Mouse (Mus musculus): ENCODE measurements around the gene Fam76b.
"Not testable (repeated sequence)": the region's sequence is repeated elsewhere in the genome, so short reads cannot be mapped to it uniquely, and the experiment has no call there.

Fam76b gene

DNA sequence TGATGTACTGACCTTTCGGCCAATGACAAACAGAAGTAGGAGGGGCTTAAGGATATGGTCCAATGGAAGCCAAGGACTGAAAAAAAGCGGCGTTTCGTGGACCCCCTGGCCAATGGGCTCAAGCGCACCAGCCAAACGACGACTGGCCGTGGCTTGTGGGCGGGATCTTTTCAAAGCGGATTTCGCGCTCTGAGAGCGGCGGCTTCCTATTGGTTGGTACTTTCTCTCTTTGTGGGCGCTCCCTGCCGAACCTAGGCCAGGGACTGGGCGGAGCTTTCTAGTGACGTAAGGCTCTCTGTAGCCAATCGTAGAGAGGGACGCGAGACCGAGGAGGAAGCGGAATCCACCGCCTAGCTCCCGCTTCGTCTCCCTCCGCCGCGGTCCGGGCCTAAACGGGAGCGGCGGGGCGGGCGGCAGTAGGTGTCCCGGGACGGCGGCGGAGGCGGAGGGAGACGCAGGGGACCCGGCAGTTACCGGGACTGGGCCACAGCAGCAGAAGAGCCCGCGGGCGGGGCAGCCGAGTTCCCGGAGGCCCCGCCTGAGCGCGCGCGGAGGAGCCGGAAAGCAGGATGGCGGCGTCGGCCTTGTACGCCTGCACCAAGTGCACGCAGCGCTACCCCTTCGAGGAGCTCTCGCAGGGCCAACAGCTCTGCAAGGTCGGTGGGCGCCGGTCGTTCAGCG lies at the start of gene Fam76b:
Fam76b (plus strand) TSS at position 311 of the 681 bp plus-strand sequence.
- DNase-seq, result peak; percentile 100

DNA sequence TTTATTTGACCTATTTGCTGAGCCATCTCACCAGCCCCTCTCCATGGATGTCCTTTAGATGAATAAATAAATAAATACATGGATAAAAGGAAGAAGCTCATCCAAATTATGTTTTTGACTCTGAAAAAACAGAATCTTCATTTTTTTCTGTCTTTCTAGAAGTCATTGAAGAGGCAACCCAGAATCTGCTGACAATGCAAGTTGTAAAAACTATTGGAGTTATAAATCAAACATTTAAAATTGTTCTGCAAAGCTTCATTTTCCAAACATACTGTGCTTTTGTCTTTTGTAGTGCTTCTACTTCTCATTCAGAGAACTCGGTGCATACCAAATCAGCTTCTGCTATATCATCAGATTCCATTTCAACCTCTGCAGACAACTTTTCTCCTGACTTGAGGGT lies 45.5 kb upstream of the Fam76b start:
- DNase-seq, result no peak

DNA sequence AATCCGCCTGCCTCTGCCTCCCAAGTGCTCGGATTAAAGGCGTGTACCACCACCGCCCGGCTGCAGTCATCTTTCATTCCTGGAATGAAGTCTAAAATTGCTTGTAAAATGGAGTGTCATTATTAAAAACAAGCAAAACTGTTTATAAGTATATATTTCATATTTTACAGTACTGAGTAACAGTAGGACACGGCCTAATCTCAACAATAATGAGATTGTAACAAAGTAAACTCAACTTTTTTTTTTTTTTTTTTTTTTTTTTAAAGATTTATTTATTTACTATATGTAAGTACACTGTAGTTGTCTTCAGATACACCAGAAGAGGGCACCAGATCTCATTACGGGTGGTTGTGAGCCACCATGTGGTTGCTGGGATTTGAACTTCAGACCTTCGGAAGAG lies 36.7 kb upstream of the Fam76b start:
- DNase-seq, result not testable (repeated sequence)

DNA sequence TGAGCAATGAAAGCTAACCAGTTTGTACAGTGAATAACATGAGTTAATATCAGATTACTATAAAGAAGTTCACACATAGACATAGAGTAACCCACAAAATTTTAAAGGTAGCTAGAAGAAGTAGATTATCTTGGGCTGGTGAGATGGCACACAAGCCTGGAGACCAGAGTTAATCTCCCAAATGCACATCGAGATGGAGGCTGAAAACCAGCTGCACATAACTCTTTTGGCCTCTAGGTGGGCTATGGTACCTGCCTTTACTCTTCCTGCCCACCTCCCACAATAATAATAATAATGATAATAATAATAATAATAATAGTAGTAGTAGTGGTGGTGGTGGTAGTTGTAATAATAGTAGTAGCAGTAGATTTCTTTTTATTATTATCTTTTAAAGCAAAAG lies 33.2 kb upstream of the Fam76b start:
- no peak for DNase-seq

DNA sequence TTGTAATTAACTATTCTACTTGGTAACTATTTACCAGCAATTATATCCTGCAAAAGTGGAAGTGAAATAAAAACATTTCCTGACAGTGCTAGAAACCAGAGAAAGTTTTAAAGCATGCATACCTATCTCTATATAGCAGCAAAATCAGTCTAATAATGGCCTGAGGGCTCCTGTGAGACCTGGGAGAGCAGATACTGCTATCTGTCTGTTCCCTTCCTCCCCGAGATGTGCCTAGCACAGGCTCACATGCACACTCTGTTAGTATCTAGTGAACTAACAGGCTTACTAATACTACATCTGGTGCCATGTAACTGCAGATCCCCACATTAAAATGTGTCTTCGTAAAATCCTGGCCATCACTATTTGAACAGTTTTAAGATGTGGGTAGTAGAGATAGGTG lies 32.8 kb upstream of the Fam76b start:
- no peak for DNase-seq

DNA sequence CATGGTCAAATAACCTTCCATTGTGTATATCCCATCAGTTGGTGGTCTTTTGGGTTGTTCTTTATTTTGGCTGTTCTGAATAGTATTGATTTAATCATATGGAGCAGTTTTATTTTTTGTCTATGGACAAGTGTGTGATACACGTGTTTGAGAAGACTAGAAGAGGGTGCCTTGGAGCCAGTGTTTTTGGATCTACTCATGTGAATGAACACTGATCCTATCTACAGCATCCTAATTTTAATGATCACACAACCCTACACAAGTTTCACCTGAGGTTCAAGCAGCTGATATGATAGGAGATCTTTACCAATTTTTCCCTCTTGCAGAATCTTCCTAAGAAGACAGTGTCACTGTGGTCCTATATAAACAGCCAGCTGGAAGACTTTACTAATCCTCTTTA lies 23.0 kb upstream of the Fam76b start:
- no peak for DNase-seq

DNA sequence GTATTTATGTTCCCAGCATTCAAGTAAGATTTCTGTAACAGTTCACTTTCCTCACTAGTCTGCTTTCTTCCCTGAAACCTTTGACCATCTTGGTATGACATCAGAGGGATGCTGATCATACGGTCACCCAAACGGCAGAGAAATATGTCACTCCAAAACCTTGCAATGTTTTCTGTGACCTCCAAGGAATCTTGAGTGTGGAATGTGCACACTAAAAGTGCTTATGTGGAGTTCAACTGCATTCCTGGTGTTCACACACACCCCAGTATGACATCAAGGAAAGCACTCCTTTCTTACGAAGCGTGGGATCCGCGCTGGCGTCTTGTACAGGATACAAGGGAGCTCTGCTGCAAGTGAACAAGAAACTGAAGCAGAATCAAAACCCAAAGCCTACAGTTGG lies 20.7 kb upstream of the Fam76b start:
- DNase-seq, result no peak

DNA sequence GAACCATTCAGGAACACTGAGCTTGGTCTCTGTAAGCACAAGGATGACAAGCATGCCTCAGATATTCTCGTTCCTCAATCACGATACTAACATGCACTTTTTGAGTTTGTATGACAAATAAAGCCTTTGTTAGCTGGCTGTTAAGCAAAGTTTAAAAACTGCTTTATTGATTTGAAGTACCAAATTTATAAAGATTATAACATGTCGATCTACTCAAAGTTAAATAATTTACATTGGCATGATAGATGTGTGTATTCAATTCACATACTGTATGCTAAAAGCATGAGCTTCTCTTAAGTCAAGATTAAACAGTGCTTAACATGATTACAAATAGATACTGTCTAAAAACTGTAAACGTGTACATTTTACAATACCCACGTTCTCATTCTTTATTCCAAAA lies 19.9 kb upstream of the Fam76b start:
- no peak for DNase-seq

DNA sequence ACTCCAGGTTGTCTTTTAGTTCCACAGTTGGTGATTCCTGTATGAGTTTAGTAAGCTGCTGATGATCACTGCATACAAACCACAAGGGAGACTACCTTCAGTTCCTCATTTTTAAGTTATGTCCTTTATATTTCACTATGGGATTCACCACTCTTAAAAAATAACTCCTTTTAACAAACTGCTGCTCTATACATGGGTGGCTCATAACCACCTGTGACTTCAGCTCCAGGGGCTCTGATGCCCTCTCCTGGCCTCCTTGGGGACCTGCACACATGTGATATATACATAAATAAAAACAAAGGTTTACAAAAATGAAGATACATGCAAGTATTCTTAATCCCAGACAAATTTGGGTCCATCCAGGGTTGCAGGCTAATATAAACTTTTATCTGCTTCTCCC lies 17.6 kb upstream of the Fam76b start:
- no peak for DNase-seq

DNA sequence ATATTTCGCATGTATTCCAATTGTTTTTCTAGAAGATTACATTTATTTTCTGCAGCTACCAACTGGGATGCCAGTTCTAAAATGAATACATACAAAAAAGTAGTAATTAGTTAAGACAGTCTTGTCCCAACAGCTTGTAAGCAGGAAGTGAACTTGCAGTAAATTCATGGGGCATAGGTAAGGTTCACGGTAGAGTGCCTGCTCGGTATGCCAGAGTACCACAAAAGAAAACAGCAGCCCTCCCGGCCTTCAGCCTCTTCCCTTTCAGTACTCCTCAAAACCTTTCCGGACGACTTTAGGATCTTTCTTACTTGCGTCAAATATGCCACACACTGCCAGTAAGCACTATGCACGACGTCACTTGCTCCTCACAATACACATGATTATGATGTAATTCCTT lies 9.1 kb upstream of the Fam76b start:
- DNase-seq, result no peak

DNA sequence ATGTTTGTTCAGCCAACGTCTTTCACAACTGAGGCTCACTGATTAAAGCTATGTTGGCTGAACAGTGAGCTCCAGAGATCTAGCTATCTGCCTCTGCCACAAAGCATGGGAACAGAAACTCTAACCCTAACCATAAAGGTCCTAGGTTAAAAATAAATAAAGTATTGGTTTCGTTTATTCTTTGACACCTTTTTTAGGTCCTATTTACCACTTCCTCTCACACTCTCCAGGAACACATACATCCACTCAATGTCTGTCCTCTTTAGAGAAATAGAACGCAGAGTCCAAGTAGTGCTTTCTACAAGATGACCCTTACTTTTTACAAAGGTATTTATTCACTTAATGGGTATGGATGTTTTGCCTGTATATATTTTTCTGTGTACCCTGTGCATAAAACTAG lies 6.7 kb upstream of the Fam76b start:
- DNase-seq, result no peak

DNA sequence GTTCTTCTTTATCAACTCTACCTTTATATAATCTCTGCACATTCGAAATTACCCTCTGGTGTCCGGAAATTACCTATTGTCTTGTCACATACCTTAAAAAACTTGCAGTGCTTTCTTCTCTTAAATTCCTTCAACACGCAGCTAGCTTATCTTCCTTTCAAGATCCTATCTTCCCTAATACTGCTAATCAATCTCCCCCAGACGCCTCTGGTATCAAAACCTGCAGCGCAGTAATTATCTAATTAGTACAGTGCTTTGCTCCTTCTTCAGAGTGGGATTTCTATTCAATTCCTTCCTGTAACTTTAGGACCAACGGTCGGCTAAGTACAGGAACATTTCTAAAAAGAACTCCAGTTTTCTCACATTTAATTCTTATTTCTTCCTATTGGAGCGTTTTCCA lies 1.6 kb upstream of the Fam76b start:
- DNase-seq, result no peak

DNA sequence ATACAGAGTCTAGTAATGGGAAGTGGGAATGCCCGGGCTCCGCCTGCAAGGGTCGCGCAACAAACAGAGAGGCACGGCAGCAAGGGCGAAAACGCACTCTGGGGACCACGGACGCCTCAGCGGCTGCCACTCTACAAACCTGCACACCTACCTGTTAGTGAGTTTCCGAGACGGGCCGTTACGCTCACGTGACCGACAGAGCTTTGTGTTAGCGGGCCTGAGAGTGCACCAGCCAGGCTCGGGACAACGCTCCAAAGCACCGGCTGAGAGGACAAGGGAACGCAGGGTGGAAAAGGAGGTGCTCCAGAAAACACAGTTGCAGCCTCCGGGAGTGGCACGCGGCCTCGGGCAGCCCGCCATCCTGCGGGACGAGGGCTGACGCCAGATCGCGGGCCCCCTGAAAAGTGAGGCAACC lies 1.1 kb upstream of the Fam76b start:
- peak; percentile 73 for DNase-seq

DNA sequence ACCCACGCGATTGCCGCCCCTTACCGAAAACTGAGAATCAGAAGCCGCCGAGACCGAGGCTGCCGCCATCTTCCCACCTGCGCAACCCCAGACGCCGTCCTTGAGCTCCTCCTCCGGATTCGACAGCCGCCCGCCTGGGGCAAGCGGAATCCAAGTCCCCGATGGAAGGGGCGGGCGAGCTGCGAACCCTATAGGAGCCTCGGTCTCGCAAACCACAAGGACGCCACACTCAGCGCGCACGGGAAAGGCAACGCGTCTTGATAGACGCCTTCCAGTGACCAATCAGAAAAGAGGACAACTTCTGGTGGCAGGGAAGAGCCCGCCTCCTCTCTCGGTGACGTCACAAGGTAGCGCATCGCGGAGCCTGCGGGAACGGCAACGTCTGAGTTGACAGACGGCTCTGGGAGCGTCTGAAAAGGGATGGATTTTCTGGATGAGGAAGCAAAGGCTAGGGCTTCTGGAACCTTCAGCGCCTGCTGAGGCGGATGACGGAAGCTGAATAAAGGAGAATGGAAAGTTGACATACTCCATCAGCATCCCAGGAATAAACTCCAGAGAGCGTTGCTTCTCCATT lies 597 bp upstream of the Fam76b start, which contains the start of gene Cep57:
Cep57 (minus strand) TSS at position 276 of the 574 bp plus-strand sequence.
- peak; percentile 100 for DNase-seq

DNA sequence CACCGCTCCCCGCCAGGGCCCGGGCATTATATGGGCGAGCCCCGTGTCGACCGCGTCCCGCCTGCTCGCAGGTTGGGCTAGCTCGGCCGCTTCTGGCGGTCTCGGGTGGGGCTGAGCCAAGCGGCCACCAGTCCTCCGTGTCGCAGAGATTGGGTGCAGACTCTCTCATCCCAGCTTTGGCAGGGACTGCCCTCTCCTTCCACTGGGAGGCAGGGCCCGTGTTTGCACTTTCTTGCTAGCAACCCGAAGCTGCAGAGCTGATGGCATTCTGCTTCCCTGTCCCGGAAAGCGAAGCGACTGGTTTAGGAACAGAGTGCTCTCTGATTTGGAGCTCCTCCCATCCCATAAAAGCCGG lies 548 bp downstream of the Fam76b start:
- no peak for DNase-seq

DNA sequence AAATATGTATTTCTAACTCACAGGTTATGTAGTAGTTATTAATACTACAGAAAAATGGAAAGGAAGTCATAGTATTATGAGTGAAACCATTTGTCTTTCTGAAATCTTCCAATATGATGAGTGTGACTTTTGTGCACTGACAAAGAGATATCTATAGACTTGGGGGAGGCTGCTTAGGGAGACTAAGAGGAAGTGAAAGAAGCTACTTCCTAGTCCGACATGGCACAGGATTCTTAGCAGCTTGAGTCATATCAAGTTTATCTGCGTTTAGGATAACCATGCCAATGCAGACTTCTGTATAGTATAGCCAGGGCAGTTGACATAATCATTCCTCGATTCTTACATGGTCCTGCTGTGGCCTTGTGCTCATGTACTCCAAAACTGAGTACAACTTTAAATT lies 7.7 kb downstream of the Fam76b start:
- no peak for DNase-seq

DNA sequence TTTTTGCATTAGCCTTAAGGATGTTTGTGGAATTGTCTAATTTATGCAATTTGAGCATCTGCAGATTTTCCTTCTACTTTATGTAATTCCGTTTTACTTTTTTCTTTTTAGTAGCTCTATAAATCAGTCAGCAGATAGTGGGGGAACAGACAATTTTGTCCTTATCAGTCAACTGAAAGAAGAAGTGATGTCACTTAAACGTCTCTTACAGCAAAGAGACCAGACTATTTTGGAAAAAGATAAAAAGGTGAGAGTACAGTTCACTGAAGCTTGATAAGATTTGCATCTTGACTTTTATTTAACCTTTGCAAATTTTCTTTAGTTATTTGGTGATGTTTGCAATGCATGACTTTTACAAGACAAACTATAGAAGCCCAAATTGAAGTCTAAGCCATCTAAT lies 9.2 kb downstream of the Fam76b start:
- DNase-seq, result no peak

DNA sequence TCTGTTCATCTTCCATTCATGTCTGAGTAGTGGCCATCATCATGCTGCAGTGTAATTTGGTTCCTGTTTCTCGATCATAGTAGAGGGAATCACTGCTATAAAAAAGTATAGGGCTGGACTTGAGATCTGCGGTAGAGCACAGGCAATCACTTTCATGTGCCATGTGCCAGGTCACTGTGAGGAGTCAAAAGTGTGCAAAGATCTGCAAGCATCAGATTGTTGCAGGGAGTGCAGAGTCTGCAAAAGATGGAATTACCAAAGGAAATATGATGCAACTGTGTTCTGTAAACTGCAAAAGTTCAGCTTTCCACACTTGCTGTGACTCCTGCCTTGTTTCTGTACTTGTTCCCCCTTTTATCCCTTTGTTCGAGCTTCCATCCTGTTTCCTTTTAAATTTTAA lies 20.1 kb downstream of the Fam76b start:
- no peak for DNase-seq

DNA sequence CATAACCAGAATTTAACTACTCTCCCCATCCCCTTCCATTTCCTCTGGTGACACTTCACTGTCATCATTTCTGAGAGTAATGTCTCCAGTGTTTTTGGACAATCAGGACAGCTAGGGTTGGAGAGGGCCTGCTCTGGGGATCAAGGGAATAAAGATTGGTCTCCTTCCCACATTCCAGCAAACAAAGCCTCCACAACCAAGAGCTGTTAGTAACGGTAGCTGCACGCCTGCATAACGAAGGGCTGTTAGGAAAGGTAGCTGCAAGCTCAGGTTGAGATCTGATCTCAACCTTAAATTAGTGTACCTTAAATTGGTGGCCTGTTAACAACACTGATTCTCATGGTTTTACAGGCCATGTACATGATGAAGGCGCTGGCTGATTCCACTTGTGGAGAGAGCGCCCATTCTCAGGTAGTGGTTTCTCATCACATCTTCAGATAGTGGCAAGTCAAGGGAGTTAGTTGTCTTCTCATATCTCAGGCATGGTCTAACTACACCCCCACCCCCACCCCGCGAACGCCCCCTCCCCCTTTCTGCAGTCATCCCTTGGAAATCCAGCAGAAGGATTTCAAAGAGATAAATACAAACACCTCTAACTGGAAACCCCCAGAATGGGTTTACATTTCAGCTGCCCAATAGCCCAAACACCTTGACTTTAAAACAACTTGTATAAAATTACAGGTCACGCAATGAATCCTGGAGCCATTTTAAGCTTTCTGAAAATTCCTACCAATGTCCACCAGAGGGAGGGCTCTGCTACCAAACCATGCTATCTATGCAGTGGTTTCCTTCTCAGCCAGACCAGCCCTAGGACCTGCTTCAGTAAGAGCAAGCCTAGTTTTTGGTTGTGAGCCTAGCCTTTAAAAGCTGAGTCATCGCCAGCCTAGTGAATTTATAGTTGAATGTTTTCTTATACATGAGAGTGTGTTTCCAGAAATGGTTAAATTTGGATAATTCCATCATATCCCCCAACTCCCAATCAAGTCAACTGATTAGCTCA lies 21.3 kb downstream of the Fam76b start:
- DNase-seq, result peak; percentile 65

DNA sequence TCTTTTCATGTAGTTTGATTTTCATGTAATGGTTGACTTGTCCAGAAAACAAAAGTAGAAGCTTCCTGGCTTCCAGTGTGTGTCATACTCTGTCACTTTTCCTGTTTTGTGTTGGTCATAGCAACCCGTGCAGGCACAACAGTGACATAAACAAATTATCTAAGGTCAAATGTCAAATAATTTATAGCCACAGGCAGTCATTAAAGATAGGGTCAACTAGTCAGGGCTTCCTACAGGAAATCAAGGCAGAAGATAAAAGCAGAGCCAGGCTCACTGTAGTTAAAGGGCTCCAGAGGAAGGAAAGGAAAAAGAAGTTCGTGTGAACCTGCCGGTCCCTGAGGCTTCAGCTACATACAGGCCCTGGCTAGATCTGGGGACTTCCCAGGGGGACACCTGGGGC lies 26.4 kb downstream of the Fam76b start:
- no peak for DNase-seq

DNA sequence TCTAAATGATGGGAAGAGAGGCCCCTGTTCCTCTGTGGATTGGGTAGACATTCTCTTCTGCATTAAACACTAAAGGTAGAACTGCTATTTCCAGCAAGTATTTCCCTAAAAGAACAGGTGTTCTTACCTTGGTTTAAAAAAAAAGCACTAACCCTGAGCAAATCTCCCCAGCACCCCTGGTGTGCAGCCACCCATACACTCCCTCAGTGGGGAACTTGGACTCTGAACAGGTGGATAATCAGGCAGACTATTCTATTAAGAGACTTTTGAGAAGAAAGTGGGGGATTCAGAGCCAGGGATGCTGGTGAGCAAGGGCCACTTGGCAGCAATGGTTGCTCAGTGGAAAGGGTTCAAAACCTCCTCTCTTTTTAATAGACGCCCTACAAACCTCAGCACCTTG lies 28.7 kb downstream of the Fam76b start:
- DNase-seq, result no peak

DNA sequence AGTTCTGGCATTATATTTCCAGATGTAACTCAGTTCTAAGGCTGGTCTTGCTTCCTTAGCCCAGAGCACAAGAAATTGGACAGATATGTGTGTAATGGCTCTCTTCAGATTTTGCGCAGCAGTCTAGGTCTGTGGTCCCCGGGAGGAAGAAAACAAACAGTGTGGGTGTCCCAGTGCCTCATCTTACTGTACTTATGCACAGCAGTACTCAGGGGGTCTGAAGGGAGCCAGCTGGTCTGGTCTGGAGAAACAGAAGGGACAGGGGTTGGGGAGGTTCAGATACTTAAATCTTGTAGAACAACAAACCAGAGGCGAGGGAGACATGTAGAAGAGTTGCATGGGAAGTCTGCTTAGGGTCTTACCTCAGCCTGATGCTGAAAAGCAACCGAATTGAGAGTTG lies 29.3 kb downstream of the Fam76b start:
- no peak for DNase-seq

DNA sequence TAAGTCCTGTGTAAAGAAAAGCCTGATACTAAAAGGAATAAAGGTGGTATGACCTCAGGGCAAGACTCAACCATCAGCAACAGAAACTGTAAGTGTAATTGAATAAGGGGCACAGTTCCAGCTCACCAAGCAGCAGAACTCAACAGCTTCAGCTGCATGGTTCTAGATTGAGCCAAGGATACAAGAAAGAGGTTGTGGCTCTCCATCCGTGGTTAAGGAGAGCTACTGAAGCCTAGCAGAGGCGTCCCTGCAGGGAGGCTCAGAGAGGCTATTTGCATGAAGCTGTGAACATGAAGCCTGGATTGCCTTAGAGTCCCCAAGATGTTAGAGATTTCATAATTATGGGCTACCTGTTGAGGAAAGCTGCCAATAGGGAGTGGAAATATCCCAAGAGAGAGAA lies 40.1 kb downstream of the Fam76b start:
- no peak for DNase-seq

DNA sequence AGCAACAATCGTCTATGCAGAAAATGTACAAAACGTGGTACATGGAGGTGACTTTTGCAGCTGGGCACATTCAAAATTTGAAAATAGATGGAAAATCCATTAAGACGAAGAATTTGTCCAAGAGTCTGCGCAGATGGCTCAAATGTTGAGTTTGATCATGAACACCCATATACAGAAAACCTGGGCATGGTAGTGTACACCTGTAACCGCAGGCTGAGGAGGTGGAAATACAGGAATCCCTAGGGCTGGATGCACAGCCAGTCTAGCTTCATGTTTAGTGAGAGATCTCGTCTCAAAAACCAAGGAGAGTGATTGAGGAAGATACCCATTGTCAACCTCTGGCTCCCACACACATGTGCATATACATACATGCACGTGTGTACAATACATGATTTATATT lies 44.1 kb downstream of the Fam76b start:
- no peak for DNase-seq
